Mouse (Mus musculus) T-helper 17 cell (primary cell): ENCODE results near the gene Gsdma2.
"Not testable (repeated sequence)": the region's sequence is repeated elsewhere in the genome, so short reads cannot be mapped to it uniquely, and the experiment has no call there.

Experiments used
- in situ Hi-C, 2 experiments: fragments of 300-600 bp; cut with MboI, MseI; formaldehyde crosslinking; loops; 1 replicate in 1 of 2; 2 replicates in 1 of 2; pipeline ENCODE4 v1.15.1; 2025; ENCODE audit warnings: high pct_unique_total_duplicates in 2 of 2

Gsdma2 gene

DNA sequence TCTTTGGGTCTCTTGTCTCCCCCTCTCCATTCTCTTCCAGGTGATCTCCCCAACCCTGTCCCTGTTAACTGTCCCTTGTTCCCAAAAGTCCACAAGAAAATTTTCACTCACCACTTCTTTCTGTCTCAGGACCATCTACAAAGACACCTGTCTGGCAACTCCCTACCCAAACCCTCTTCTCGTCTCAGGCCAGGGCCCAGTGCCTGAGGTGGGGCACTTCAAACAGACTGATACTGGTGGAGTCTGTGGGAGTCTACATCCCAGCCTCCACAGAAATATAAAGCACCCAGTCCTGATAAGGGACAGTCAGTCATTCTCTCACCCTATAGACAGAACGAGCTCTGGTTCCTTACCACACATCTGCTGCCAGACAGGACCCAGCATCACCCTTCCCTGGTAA is at the start of gene Gsdma2:
TSS of gene Gsdma2 (plus strand) at position 301 of the 400 bp plus-strand sequence.
- in situ Hi-C loops, result loop anchor here (5.0 to 25.0 kb wide), 3 partner anchors 39 to 1259 kb away; partner anchors contain the start of genes Grb7 (in 1 of the 2) and Mien1 (in 1 of the 2)

DNA sequence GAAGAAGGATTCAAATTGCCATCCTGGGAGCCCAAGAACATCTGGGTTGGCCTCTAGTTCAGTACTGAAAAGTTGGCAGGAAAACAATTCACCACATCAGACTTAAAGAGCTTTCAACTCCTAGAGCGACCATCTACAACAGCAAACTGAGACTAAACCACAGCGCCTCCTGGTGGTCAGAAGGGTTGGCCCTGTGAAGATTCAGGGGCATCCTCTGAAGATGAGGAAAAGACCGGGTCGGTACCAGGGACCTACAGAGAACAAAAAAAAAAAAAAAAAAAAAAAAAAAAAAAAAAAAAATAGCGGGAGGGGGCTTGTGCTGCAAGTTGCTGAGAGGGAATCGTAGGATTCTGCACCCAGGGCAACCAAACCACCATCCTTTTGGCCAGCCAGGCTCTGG is 49.2 kb upstream of the Gsdma2 start:
- in situ Hi-C loops, result loop anchor here (5.0 to 25.0 kb wide), 2 partner anchors 40 to 1585 kb away; partner anchors contain the start of gene Sp6 (in 1 of the 2)

DNA sequence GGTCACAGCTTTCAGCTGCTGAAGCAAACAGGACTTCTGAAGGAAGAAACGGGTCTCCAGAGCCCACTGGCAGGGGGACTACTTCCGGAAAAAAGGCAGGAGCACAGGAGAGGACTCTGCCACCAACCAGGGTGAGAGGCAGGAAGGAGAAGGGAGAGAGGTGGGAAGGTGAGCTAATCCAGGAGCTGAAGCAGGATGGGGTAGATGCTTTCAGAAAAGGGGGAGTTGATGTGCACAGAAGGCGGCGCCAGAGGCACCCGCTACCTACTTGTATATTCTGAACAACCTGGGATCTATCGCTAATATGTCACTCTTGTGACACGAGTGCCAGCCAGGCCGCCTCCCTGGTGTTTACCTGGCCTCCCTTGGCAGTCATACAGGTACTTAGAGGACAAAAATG is 48.6 kb upstream of the Gsdma2 start, which contains the start of gene Lrrc3c:
TSS of gene Lrrc3c (plus strand) at position 301 of the 400 bp plus-strand sequence.
- in situ Hi-C loops, result loop anchor here (5.0 to 25.0 kb wide), 2 partner anchors 41 to 1586 kb away; partner anchors contain the start of gene Sp6 (in 1 of the 2)

- in situ Hi-C loops, result loop anchor here (5.0 to 25.0 kb wide), 2 partner anchors 42 to 1587 kb away; partner anchors contain the start of gene Sp6 (in 1 of the 2)
Observed at GRCm38 (mm10) chr11:98598851-98599290, 47.7 kb upstream of the Gsdma2 start.

DNA sequence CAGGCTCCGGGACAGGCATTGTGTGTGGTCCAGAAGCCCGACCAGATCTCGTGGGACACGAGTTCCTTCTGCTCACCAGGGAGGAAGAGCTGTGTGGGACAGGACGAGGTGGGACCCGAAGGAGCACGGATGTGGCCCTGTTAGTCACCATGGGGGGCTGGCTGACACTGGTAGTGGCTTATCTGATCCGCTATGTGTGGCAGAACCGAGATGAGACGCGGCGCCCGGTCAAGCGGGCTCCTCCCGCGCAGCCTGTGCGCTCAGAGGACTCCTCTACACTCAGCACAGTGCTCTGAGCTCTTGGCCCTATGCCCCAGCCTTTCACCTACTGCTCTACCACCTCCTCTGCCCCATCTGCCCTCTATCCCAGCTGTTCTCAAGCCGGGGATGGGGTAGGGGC is 47.3 kb upstream of the Gsdma2 start:
- in situ Hi-C loops, result loop anchor here (5.0 to 25.0 kb wide), 2 partner anchors 42 to 1587 kb away; partner anchors contain the start of gene Sp6 (in 1 of the 2)

DNA sequence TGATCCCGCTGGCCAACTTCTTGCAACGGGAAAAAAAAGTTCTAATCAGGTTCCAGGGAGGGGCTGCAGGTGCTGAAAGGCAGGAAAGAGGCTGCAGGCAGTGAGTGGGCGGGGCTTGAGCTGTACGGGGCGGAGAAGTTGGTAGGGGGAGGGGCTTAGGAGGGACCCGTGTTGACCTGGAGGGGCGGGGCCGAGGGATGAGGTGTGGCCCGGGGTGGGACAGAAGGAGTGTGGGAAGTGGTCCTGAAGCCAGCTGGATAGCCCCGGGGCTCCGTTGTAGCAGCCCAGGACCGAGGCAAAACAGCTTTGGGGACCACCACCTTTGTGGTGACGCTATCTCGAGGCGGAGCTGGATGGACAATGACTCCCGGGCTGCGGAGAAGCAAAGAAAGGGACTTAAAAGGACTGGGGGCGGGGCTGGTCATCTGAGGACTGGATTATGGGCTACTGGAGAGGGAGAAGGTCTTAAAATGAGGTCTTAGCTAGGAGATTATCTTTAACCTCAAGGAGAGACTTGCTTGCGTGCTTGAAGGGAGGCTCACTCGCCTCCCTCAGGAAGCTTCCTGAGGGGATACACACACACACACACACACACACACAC is 44.4 kb upstream of the Gsdma2 start:
- in situ Hi-C loops, result loop anchor here (5.0 to 10.0 kb wide), 2 partner anchors 53 to 70 kb away; no protein-coding TSS in a partner anchor

GRCm38 (mm10) chr11:98603953-98604352 is 42.6 kb upstream of the Gsdma2 start:
- in situ Hi-C loops, result loop anchor here (5.0 to 10.0 kb wide), 2 partner anchors 51 to 68 kb away; no protein-coding TSS in a partner anchor

- in situ Hi-C loops, result loop anchor here (5.0 to 10.0 kb wide), 3 partner anchors 42 to 67 kb away; partner anchors contain the start of gene Gsdma2 (in 1 of the 2)
Observed at GRCm38 (mm10) chr11:98604911-98605310, 41.6 kb upstream of the Gsdma2 start.

GRCm38 (mm10) chr11:98606763-98607162 is 39.8 kb upstream of the Gsdma2 start:
- in situ Hi-C loops, result loop anchor here (5.0 to 10.0 kb wide), 2 partner anchors 41 to 48 kb away; partner anchors contain the start of gene Gsdma2 (in 1 of the 2)

DNA sequence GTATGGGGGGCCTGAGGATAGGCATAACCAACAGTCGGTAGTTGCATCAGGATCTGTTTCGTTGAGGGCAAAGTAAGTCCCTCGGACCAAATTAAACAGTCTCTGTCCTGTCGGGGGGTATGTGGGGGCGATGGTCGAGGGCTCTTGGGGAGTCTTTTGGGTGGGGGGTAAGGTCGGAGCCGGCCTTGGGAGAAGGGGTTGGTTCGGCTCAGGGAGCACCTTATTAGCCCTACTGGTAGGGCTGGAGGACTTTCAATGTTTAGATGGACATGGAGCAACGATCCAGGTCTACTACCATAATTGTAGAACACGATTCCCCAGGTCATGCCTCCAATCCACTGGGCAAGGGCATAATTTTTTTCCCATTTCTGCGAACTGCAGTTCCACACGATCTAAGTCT is 25.8 kb upstream of the Gsdma2 start:
- in situ Hi-C loops, result no loop called here

DNA sequence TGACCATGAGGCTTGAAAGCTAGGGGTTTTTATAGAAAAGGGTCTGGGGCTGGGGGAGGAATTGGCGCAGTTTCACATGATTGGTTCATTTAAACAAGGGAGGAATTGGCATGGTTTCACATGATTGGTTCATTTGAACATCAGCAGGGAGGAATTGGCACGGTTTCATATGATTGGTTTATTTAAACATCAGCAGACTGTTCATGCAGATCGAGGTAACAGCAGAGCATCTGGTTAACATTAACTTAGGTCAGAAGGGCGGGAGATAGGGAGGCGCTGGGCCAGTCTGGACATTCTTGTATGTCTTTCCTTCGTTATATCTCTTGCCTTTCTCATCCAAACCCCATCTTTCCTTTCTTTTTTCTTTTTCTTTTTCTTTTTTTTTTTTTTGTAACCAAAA is 22.6 kb upstream of the Gsdma2 start:
- in situ Hi-C loops, result not testable (repeated sequence)

DNA sequence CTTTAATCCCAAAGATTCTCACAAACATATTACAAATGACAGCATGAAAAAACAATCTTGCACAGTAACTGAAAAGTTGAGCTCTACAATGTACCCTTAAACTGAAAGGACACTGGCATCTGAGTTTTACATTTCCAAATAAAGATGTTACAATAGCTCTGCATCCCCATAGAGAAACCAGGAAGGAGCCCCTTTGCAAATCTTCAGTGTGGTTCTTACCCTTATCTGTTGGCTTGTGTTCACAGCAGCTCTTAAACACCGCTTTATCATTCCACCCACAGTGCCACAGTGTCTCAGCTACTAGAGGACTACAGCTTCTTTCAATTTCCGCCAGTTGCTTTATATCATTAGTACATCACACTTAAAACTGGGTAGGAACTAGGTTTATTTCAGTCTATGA is 22.2 kb upstream of the Gsdma2 start:
- in situ Hi-C loops, result not testable (repeated sequence)

DNA sequence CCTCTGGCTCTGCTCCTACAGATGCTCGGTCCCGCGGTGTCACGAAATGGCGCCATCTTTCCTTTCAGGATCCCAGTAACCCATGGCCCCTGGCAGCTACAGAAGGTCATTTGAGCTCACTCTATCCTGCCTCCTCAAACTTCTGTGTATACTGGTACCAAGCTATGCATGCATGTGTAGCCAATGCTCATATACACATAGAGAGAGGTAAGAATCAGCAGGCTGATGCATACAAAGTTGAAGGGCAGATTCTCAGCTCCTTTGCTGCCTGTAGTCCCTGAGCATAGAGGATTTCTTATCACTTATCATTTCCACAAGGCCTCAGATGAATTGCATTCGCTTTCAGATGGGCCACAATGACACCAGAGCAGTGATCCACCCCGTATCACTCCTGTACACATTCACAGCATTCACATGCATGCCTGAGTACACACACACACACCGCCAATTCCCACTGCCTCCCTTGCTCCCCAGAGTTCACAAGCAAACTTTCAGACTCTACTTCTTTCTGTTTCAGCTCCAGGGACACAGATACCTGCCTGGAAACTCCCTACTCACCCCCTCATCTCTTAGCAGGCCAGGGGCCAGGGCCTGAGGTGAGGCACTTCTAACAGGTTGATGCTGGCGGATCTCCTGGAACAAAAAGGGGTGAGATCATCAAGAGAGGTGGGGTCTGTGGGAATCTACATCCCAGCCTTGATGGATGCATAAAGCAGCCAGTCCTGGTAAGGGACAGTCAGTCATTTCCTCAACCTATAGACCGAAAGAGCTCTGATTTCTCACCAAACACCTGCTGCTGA is 20.7 kb upstream of the Gsdma2 start, which contains the start of the genes Gm12355 and Gsdma3:
TSS of gene Gm12355 (minus strand) at position 51 of the 800 bp plus-strand sequence.
TSS of gene Gsdma3 (plus strand) at position 750 of the 800 bp plus-strand sequence.
- in situ Hi-C loops, result loop anchor here in 1 of 2 experiments (25.0 kb wide), 2 partner anchors 189 to 1239 kb away; partner anchors contain the start of genes Grb7 and Mien1

- in situ Hi-C loops, result loop anchor here in 1 of 2 experiments (25.0 kb wide), 2 partner anchors 191 to 1241 kb away; partner anchors contain the start of genes Grb7 and Mien1
Observed at GRCm38 (mm10) chr11:98628706-98629105, 17.9 kb upstream of the Gsdma2 start.

DNA sequence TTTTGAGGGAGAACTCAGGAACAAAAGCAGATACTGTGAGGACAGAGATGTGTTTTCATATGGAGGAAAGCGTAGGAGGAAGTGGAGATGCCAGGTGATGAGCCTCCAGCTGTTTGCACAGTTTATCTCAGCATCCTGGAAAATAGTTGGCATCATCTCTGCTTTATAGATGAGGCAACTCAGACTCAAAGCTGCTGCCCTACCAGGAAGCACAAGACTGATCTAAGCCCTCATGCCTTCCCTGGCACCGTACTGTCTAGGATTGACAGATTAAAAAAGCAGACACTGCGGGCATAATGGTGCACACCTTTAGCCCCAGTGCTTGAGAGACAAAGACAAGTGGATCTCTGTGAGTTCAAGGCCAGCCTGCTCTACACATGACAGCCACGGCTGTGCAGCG is 15.9 kb upstream of the Gsdma2 start:
- in situ Hi-C loops, result loop anchor here (10.0 to 25.0 kb wide), 3 partner anchors 64 to 1243 kb away; partner anchors contain the start of genes Grb7 (in 1 of the 2) and Mien1 (in 1 of the 2)

DNA sequence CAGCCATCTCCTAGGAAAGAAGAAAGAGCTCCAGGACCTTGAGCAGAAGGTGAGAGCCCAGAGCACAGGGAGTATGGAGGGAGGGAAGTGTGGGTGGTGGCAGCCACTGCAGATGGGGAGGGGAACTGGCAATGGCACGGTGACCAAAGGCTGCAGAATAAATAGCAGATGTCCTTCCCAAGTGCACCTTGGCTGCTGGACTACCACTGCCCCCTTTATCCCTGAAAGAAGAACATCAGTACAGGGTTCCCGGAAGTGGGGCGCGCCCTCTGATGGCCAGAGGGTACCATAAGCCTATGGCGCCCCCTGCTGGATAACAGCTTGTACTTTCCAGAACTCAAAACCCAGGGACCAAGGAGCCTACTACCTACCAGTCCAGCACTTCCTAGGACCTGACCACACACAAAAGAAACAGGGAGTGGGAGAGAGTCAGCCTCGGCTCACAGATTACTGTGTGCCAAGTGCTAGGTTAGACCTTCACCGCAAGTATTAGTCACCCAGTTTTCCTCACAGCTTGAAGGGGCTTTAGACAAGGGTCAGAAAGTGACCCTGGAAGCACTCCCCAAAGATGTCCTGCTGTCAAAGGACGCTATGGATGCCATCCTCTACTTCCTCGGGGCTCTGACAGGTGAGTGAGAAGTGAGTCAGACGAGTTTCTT is 11.1 kb upstream of the Gsdma2 start:
- in situ Hi-C loops, result loop anchor here (5.0 to 25.0 kb wide), 4 partner anchors 37 to 1248 kb away; partner anchors contain the start of genes Grb7 (in 1 of the 2) and Mien1 (in 1 of the 2)

DNA sequence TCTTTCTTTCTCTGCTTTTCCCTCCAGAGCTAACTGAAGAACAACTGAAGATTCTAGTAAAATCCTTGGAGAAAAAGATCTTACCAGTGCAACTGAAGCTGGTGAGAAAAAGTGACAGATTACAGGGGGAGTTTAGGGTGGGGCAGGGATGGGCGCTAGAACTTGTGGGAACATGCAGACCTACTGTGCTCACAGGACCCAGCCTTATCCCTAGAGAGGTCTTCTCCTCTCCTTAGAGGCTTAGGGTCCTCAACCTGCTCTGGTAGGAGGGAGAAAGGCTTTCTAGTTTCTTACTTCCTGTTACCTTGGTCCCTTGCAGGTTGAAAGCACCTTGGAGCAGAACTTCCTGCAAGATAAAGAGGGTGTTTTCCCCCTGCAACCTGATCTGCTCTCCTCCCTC is 9.1 kb upstream of the Gsdma2 start:
- in situ Hi-C loops, result loop anchor here (5.0 to 25.0 kb wide), 4 partner anchors 35 to 1250 kb away; partner anchors contain the start of genes Grb7 (in 1 of the 2) and Mien1 (in 1 of the 2)

DNA sequence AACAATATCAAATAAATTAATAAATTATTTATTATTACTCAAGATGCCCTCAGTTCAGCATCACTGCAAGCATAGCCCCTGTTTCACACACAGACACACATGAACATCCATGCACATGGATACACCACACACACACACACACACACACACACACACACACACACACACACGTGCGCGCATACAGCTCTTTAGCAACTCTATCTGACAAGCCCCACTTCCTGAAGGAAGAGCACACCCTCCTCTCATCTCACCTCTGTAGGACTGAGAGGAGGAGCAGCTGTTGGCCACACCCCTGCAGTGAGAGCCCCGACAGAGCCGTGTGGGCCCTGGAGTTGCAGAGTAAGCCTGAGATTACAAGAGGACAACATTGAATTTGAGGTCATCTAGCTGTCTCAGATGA is 6.5 kb upstream of the Gsdma2 start:
- in situ Hi-C loops, result loop anchor here in 1 of 2 experiments (25.0 kb wide), 2 partner anchors 203 to 1253 kb away; partner anchors contain the start of genes Grb7 and Mien1

DNA sequence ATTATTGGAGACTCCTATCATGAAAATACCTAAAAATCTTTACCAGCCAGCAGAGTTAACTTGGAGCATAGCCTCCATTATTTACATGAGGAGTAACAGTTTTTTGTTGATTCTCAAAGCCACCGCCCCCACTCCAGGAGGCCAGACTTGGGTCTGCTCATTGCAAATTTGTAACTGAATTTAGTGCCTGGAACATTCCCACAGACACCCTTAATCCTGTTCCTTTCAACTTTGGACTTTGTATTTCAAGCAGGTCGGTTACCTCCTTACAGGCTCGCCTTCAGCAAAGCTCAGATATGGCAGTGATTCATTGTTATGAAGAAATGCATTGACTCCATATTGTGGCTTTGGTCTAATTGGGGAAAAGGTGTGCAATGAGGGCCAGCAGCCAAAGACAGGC is 1.8 kb upstream of the Gsdma2 start:
- in situ Hi-C loops, result loop anchor here (5.0 to 25.0 kb wide), 3 partner anchors 37 to 1257 kb away; partner anchors contain the start of genes Grb7 (in 1 of the 2) and Mien1 (in 1 of the 2)

GRCm38 (mm10) chr11:98645946-98646345 is 613 bp upstream of the Gsdma2 start:
- in situ Hi-C loops, result loop anchor here (5.0 to 25.0 kb wide), 3 partner anchors 39 to 1259 kb away; partner anchors contain the start of genes Grb7 (in 1 of the 2) and Mien1 (in 1 of the 2)
